Mouse (Mus musculus) lung, postnatal 0 days (tissue): Measurements from ENCODE around the gene Itga7.

Experiments
- CTCF ChIP-seq: IDR thresholded peaks from 2 replicates; pipeline ENCODE4 v1.5.1; 2016; ENCODE audit warnings: antibody characterized with exemption, mild to moderate bottlenecking
- EP300 ChIP-seq: IDR thresholded peaks from 2 replicates; pipeline ENCODE4 v1.6.1; 2016; ENCODE audit warnings: antibody characterized with exemption, mild to moderate bottlenecking, control low read depth

DNA sequence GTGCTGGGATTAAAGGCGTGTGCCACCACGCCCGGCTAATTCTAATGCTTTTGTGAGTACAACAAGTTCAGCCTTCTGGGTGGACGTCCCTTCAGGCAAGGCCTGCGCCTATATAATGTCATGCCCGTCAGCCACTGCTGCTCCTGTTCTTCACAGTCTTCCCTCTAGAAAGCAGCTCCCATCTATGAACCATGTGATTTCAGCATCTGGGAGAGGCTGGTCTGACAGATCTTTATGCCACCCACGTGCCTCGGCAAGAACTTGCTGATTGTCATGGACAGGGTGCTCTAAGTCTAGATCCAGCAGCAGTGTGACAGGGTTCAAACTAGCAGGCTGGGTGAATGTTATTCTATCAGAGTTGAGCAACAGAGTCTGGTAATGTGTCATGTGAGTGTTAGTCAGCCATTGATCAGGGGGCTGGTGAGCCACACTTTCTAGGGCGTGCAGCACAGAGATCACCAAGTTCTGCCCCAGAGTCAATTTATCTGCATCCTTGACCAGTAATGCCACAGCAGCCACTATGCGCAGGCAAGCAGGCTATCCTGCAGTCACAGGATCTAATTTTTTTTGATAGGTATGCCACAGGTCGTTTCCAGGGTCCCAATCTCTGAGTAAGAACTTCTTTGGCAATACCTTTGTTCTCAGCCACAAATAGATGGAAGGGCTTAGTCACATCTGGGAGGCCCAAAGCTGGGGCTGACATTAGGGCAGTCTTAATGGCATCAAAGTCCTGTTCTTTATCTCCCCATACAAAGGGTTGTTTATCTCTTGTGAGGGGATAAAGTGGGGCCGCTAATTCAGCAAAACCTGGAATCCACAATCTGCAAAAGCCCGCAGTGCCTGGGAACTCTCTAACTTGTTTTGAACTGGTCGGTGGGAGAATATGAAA is 70.7 kb downstream of the Itga7 start:
- TF ChIP-seq CTCF (no peak), EP300 (no peak)
